Mouse (Mus musculus) hindbrain, embryonic 15.5 days (tissue): ENCODE results near the gene Mrps18c. TPM values are rescaled to one million over a fixed set of nuclear protein-coding genes. Genes with fewer than 3 reads are reported as not detected.
A peak's percentile ranks its signal among the peaks of the same experiment; 100 is the strongest.

Experiments
- ATAC-seq: fragments of 200-750 bp; cut with Nextera tagmentation; 2 replicates; pipeline ENCODE4 v1.8.0; 2017; ENCODE audit warnings: low read depth, moderate number of reproducible peaks, moderate TSS enrichment; ENCODE audit not compliant: low FRiP score
- H3K27ac ChIP-seq: fragments of 300-500 bp; sonication (generic); replicated peaks from 2 replicates; pipeline ENCODE4 v1.5.1; 2015; ENCODE audit warnings: mild to moderate bottlenecking, inconsistent platforms
- H3K27me3 ChIP-seq: fragments of 300-500 bp; sonication (generic); 2 replicates; pipeline ENCODE4 v1.6.1; 2015; ENCODE audit warnings: control low read depth, inconsistent platforms
- H3K36me3 ChIP-seq: fragments of 300-500 bp; sonication (generic); 2 replicates; pipeline ENCODE4 v1.6.1; 2015; ENCODE audit warnings: control low read depth, inconsistent platforms
- H3K4me1 ChIP-seq: fragments of 300-500 bp; sonication (generic); replicated peaks from 2 replicates; pipeline ENCODE4 v1.6.1; 2015; ENCODE audit warnings: control low read depth, inconsistent platforms
- H3K4me2 ChIP-seq: fragments of 300-500 bp; sonication (generic); 2 replicates; pipeline ENCODE4 v1.6.1; 2015; ENCODE audit warnings: moderate library complexity, mild to moderate bottlenecking, inconsistent platforms
- H3K4me3 ChIP-seq: fragments of 300-500 bp; sonication (generic); 2 replicates; pipeline ENCODE4 v1.5.1; 2015; ENCODE audit warnings: mild to moderate bottlenecking, inconsistent platforms
- H3K9ac ChIP-seq: fragments of 300-500 bp; sonication (generic); 2 replicates; pipeline ENCODE4 v1.6.1; 2015; ENCODE audit warnings: inconsistent platforms
- H3K9me3 ChIP-seq: fragments of 300-500 bp; sonication (generic); 2 replicates; pipeline ENCODE4 v1.6.1; 2016; ENCODE audit warnings: control low read depth, inconsistent platforms
- WGBS: fragments of 180-500 bp; shearing (Covaris S2); methylation state at CpG from one replicate; pipeline ENCODE4 v1.1.7; 2015; 5-methylcytosine and 5-hydroxymethylcytosine counted together
- polyA plus RNA-seq: library from polyadenylated mRNA; unstranded; fragments of >200 nt; fragmentation: Nextera tagmentation; extraction: Ambion mirVana; gene quantifications from 2 replicates; pipeline ENCODE4 v1.2.1, GENCODE M21; 2015

Gene Mrps18c
- polyA plus RNA-seq, 1 experiment from 2014 or later = 146 TPM

DNA sequence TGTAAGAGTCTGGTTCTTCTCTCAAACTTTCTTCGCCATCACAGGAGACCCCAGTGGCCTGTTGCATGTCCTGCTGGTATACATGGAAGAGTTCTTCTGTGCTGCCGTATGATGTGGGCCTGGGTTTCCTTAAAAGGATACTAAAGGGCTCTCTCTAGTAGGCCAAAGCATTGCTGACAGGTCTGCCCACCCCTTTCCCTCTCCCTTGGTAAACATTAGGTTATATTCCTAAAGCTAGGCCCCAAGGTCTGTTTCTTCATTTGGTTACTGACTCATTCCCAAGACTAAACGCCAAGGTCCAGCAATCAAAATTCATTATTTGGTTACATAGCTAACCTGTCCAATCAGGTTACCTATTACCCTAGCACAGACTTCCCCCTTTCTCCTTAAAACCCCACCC, 34.3 kb downstream of the Mrps18c start:
- H3K9me3 ChIP-seq = no peaks in the 10 kb centered on the region
- 86% methylated on average over 3 of the region's 3 CpGs for WGBS
- no peak for ATAC-seq

DNA sequence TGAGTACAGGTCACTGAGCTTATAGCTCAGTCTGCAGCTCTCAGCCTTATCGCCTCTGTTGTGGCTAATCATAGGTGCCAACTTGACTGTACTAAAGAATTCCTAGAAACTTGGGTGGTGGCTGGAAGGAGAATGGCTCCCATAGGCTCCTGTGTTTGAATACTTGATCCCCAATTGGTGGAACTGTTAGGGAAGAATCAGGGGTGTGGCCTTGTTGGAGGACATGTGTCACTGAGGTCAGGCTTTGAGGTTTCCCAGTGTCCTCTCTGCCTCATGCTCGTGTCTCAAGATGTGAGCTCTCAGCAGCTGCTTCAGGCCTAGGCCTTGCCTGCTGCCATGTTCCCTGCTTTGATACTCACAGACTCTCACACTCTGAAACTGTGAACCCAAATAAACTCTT, 35.4 kb downstream of the Mrps18c start:
- WGBS = 91% methylated on average over 2 of the region's 2 CpGs

More for the DNA sequence above, 34.3 kb downstream of the Mrps18c start:
- H3K36me3 ChIP-seq = no peaks in the 10 kb centered on the region
- no peaks in the 10 kb centered on the region for H3K4me1 ChIP-seq
- no peak overlapping the region for H3K4me3 ChIP-seq
- no peak overlapping the region for H3K4me2 ChIP-seq
- no peak overlapping the region for H3K9ac ChIP-seq
- H3K27ac ChIP-seq = no peak overlapping the region
- H3K27me3 ChIP-seq = no peaks in the 10 kb centered on the region

GRCm38 (mm10) chr5:100835862-100836538, 37.6 kb downstream of the Mrps18c start:
- Histone ChIP-seq H3K4me3 (no peak overlapping the region), H3K27me3 (no peaks in the 10 kb centered on the region), H3K36me3 (no peaks in the 10 kb centered on the region), H3K4me1 (no peaks in the 10 kb centered on the region), H3K4me2 (no peak overlapping the region), H3K9ac (no peak overlapping the region), H3K27ac (no peak overlapping the region), H3K9me3 (no peaks in the 10 kb centered on the region)
- WGBS = 82% methylated on average over 9 of the region's 9 CpGs
- no peak for ATAC-seq

More for the DNA sequence above, 35.4 kb downstream of the Mrps18c start:
- Histone ChIP-seq H3K27ac (no peak overlapping the region), H3K9ac (no peak overlapping the region), H3K4me3 (no peak overlapping the region), H3K4me1 (no peaks in the 10 kb centered on the region), H3K27me3 (no peaks in the 10 kb centered on the region), H3K9me3 (no peaks in the 10 kb centered on the region), H3K36me3 (no peaks in the 10 kb centered on the region), H3K4me2 (no peak overlapping the region)
- no peak for ATAC-seq

DNA sequence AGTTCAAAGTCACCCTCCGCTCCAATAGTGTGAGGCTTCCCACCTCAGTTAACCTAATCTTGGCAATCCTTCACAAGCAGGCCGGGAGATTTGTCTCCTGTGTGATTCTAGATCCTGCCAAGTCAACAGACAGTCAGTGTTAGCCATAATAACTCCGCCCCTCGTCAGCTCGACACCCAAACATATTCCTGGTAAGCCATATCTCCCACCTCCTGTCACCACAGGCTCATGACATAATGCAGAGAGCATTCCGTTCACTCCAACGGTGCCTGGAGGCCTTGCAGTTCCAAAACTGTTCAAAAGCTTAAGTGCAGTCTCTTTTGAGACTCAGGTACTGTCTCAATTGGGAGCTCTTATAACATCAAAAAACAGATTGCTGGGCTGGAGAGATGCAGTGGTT, 39.5 kb downstream of the Mrps18c start:
- Histone ChIP-seq H3K4me3 (no peak overlapping the region), H3K9me3 (no peaks in the 10 kb centered on the region), H3K4me2 (no peak overlapping the region), H3K27me3 (no peaks in the 10 kb centered on the region), H3K36me3 (no peaks in the 10 kb centered on the region), H3K27ac (no peak overlapping the region), H3K9ac (no peak overlapping the region), H3K4me1 (no peaks in the 10 kb centered on the region)
- no peak for ATAC-seq
- WGBS = 92% methylated on average over 7 of the region's 7 CpGs

- no peak for ATAC-seq
- Histone ChIP-seq H3K27ac (no peak overlapping the region), H3K4me3 (no peak overlapping the region), H3K9ac (no peak overlapping the region), H3K27me3 (peaks cover 37% of the 10 kb centered on the region), H3K36me3 (no peaks in the 10 kb centered on the region), H3K4me1 (peaks cover 21% of the 10 kb centered on the region), H3K9me3 (no peaks in the 10 kb centered on the region), H3K4me2 (no peak overlapping the region)
- 50% methylated on average over 3 of the region's 3 CpGs for whole genome bisulfite sequencing
These were observed 46.1 kb downstream of the Mrps18c start for GRCm38 (mm10) chr5:100844485-100844884.

- Histone ChIP-seq H3K9me3 (no peaks in the 10 kb centered on the region), H3K27ac (no peak within 1 kb of the TSS), H3K4me3 (peak within 1 kb of the TSS; percentile 55), H3K36me3 (no peaks in the 10 kb centered on the region), H3K4me2 (peak within 1 kb of the TSS; percentile 98), H3K4me1 (peaks cover 21% of the 10 kb centered on the region), H3K9ac (peak within 1 kb of the TSS; percentile 42), H3K27me3 (peaks cover 37% of the 10 kb centered on the region)
- no peak for ATAC-seq
- WGBS = under 1% methylated on average over 16 of the region's 16 CpGs
These were observed 47.0 kb downstream of the Mrps18c start, which contains the start of gene Gpat3 for GRCm38 (mm10) chr5:100845485-100845847. Gpat3 (plus strand) TSS chr5:100845713.

- H3K27me3 ChIP-seq = peaks cover 37% of the 10 kb centered on the region
- ATAC-seq = peak; percentile 74
- H3K36me3 ChIP-seq = no peaks in the 10 kb centered on the region
- H3K9ac ChIP-seq = peak overlapping the region; percentile 42
- H3K4me1 ChIP-seq = peaks cover 21% of the 10 kb centered on the region
- no peaks in the 10 kb centered on the region for H3K9me3 ChIP-seq
- WGBS = under 1% methylated on average over 50 of the region's 52 CpGs
- H3K4me2 ChIP-seq = peak overlapping the region; percentile 98
- peak overlapping the region; percentile 55 for H3K4me3 ChIP-seq
- no peak overlapping the region for H3K27ac ChIP-seq
These were observed 47.6 kb downstream of the Mrps18c start for GRCm38 (mm10) chr5:100845848-100846598.

DNA sequence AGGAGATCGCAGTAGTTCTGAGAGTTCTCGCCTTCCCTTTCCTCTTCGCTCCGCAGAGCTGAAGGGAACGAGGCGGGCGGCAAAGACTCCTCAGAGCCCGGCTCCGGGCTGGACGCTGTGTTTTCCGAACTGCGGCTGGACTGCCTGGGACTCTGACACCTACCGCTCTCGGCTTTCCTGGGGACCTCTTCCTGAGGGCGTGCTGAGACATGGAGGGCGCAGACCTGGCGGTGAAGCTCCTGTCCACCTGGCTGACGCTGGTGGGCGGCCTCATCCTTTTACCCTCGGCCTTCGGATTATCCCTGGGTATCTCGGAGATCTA, 48.1 kb downstream of the Mrps18c start:
- Histone ChIP-seq H3K4me3 (peak overlapping the region; percentile 55), H3K9ac (peak overlapping the region; percentile 42), H3K36me3 (no peaks in the 10 kb centered on the region), H3K4me1 (peaks cover 21% of the 10 kb centered on the region), H3K27me3 (peaks cover 37% of the 10 kb centered on the region), H3K4me2 (peak overlapping the region; percentile 98), H3K9me3 (no peaks in the 10 kb centered on the region), H3K27ac (no peak overlapping the region)
- under 1% methylated on average over 20 of the region's 22 CpGs for WGBS
- 0 out of 2 replicates have a peak, but pooled peaks have one; percentile 11 for ATAC-seq

GRCm38 (mm10) chr5:100847143-100847542, 48.7 kb downstream of the Mrps18c start:
- no peak overlapping the region for H3K27ac ChIP-seq
- no peaks in the 10 kb centered on the region for H3K36me3 ChIP-seq
- peak overlapping the region; percentile 55 for H3K4me3 ChIP-seq
- peaks cover 37% of the 10 kb centered on the region for H3K27me3 ChIP-seq
- 12% methylated on average over 2 of the region's 2 CpGs for WGBS
- peaks cover 21% of the 10 kb centered on the region for H3K4me1 ChIP-seq
- peak overlapping the region; percentile 98 for H3K4me2 ChIP-seq
- ATAC-seq = no peak
- H3K9ac ChIP-seq = 0 out of 2 replicates have a peak overlapping the region, but pooled peaks have one; percentile 42
- no peaks in the 10 kb centered on the region for H3K9me3 ChIP-seq

DNA sequence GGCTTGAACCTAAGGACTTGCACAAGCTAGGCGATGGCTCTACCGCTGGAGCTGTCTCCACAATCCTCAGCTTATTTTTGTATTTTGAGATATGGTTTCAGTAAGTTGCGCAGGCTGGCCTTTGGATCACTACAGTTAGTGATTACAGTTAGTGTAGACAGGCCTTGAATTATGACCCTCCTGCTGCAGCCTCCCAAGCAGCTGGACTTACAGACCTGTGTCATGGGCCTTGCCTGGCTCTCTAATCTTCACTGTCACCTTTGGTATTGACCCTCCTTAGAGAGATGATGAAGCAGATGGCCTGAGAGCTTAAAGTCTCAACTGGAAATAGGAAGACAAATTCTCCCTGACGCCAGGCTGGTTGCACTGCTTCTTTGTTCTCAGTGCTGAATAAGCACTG, 55.5 kb downstream of the Mrps18c start:
- Histone ChIP-seq H3K4me3 (no peak overlapping the region), H3K9me3 (no peaks in the 10 kb centered on the region), H3K4me2 (no peak overlapping the region), H3K27ac (no peak overlapping the region), H3K27me3 (no peaks in the 10 kb centered on the region), H3K36me3 (no peaks in the 10 kb centered on the region), H3K9ac (no peak overlapping the region), H3K4me1 (no peaks in the 10 kb centered on the region)
- no peak for ATAC-seq
- WGBS = 89% methylated on average over 4 of the region's 4 CpGs
